Mouse (Mus musculus) limb, embryonic 15.5 days (tissue): ENCODE results near the gene Trmo. TPM values are rescaled to one million over a fixed set of nuclear protein-coding genes. Genes with fewer than 3 reads are reported as not detected.
A peak's percentile ranks its signal among the peaks of the same experiment; 100 is the strongest.

Source experiments
- ATAC-seq: fragments of 200-750 bp; cut with Nextera tagmentation; 2 replicates; pipeline ENCODE4 v1.8.0; 2017; ENCODE audit warnings: low read depth, moderate TSS enrichment; ENCODE audit not compliant: insufficient number of reproducible peaks, low FRiP score, low TSS enrichment
- H3K27ac ChIP-seq: fragments of 300-500 bp; sonication (generic); 2 replicates; pipeline ENCODE4 v1.5.1; 2015; ENCODE audit warnings: moderate library complexity, mild to moderate bottlenecking, inconsistent platforms
- H3K27me3 ChIP-seq: fragments of 300-500 bp; sonication (generic); 2 replicates; pipeline ENCODE4 v1.6.1; 2015; ENCODE audit warnings: inconsistent platforms
- H3K36me3 ChIP-seq: fragments of 300-500 bp; sonication (generic); 2 replicates; pipeline ENCODE4 v1.6.1; 2015; ENCODE audit warnings: inconsistent platforms
- H3K4me1 ChIP-seq: fragments of 300-500 bp; sonication (generic); 2 replicates; pipeline ENCODE4 v1.6.1; 2015; ENCODE audit warnings: inconsistent platforms
- H3K4me2 ChIP-seq: fragments of 300-500 bp; sonication (generic); 2 replicates; pipeline ENCODE4 v1.6.1; 2015; ENCODE audit warnings: mild to moderate bottlenecking, inconsistent platforms
- H3K4me3 ChIP-seq: fragments of 300-500 bp; sonication (generic); 2 replicates; pipeline ENCODE4 v1.5.1; 2015; ENCODE audit warnings: mild to moderate bottlenecking, inconsistent platforms
- H3K9ac ChIP-seq: fragments of 300-500 bp; sonication (generic); 2 replicates; pipeline ENCODE4 v1.6.1; 2015; ENCODE audit warnings: inconsistent platforms
- H3K9me3 ChIP-seq: fragments of 300-500 bp; sonication (generic); 2 replicates; pipeline ENCODE4 v1.6.1; 2016; ENCODE audit warnings: inconsistent platforms
- WGBS: fragments of 180-500 bp; shearing (Covaris S2); methylation state at CpG from one replicate; pipeline ENCODE4 v1.1.7; 2015; 5-methylcytosine and 5-hydroxymethylcytosine counted together
- polyA plus RNA-seq: library from polyadenylated mRNA; unstranded; fragments of >200 nt; fragmentation: Nextera tagmentation; extraction: Ambion mirVana; gene quantifications from 2 replicates; pipeline ENCODE4 v1.2.1, GENCODE M21; 2015

Gene Trmo
- 10.2 and 10.6 TPM in 2 replicates for polyA plus RNA-seq

DNA sequence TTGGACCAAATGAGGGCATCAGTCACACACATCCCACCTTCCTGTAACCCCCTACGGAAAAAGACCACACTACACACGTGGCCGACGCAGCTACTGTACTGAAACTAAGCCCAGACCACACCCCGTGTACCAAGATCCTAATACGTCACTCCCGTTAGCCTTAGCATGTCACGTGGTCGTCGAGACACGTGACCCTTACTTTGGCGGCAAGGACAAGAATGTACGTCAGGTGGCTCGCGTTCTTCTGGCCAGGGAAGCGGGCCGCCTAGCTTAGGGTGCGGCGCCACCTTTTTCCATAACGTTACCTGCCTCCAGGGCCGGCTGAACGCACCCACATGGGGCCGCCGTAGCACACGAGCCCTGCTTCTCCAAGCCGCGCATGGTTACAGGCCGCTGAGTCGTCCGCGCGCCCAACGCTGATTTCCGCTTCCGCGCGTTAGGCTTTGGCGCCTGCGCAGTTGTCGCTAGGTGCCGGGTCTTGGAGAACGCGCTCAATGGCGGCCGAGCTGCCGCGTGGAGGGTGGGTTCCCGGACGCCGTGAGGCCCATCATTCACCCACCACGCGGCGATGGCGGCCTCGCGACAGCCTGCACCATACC, at the start of gene Trmo:
Gene Trmo (minus strand): TSS at position 425 of the 599 bp plus-strand sequence.
- peak within 1 kb of the TSS; percentile 59 for H3K4me2 ChIP-seq
- H3K9ac ChIP-seq = peak within 1 kb of the TSS; percentile 75
- H3K9me3 ChIP-seq = no peaks in the 10 kb centered on the region
- ATAC-seq = peak; percentile 95
- peaks cover 22% of the 10 kb centered on the region for H3K36me3 ChIP-seq
- H3K4me3 ChIP-seq = peak within 1 kb of the TSS; percentile 63
- H3K27ac ChIP-seq = peak within 1 kb of the TSS; percentile 94
- H3K4me1 ChIP-seq = 0 out of 2 replicates have a peak, but pooled peaks cover 3% of the 10 kb centered on the region
- under 1% methylated on average over 56 of the region's 56 CpGs for WGBS
- peaks cover 5% of the 10 kb centered on the region; the same call in 1 of the 2 replicates for H3K27me3 ChIP-seq

GRCm38 (mm10) chr4:46432339-46433036, 43.3 kb upstream of the Trmo start:
- 81% methylated on average over 12 of the region's 12 CpGs for WGBS

GRCm38 (mm10) chr4:46428903-46429499, 39.8 kb upstream of the Trmo start:
- H3K27ac ChIP-seq = no peak overlapping the region
- no peak for ATAC-seq
- H3K9me3 ChIP-seq = no peaks in the 10 kb centered on the region
- H3K4me1 ChIP-seq = no peaks in the 10 kb centered on the region
- H3K27me3 ChIP-seq = no peaks in the 10 kb centered on the region
- no peaks in the 10 kb centered on the region for H3K36me3 ChIP-seq
- 56% methylated on average over 10 of the region's 10 CpGs for WGBS
- H3K4me3 ChIP-seq = no peak overlapping the region
- H3K9ac ChIP-seq = no peak overlapping the region
- no peak overlapping the region for H3K4me2 ChIP-seq

More at GRCm38 (mm10) chr4:46432339-46433036, 43.3 kb upstream of the Trmo start:
- Histone ChIP-seq H3K4me2 (no peak overlapping the region), H3K4me1 (no peaks in the 10 kb centered on the region), H3K9me3 (no peaks in the 10 kb centered on the region), H3K27ac (no peak overlapping the region), H3K36me3 (no peaks in the 10 kb centered on the region), H3K4me3 (no peak overlapping the region), H3K9ac (no peak overlapping the region), H3K27me3 (no peaks in the 10 kb centered on the region)
- no peak for ATAC-seq

DNA sequence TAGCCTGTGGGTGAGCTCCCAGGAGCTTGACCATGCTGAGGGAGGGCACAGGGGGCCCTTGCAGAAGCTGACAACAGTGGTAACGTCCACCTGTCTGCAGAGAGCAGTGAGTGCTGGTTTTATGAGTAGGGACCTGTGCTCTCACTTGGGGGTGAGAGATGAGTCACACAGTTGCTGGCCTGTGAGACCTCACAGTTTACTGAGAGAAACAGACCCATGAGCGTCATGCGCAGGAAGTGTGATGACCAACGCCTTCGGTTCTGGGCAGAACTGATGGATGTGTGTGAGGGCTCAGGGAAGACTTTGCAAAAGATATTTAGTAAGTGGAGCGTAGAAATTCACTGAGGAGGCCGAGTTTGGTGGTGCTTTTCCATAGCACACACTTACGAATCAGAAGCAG, 33.4 kb upstream of the Trmo start:
- H3K9ac ChIP-seq = no peak overlapping the region
- H3K4me2 ChIP-seq = no peak overlapping the region
- H3K27ac ChIP-seq = no peak overlapping the region
- no peaks in the 10 kb centered on the region for H3K9me3 ChIP-seq
- ATAC-seq = no peak
- no peaks in the 10 kb centered on the region for H3K27me3 ChIP-seq
- no peaks in the 10 kb centered on the region for H3K36me3 ChIP-seq
- 63% methylated on average over 8 of the region's 8 CpGs for WGBS
- no peaks in the 10 kb centered on the region for H3K4me1 ChIP-seq
- H3K4me3 ChIP-seq = no peak overlapping the region

DNA sequence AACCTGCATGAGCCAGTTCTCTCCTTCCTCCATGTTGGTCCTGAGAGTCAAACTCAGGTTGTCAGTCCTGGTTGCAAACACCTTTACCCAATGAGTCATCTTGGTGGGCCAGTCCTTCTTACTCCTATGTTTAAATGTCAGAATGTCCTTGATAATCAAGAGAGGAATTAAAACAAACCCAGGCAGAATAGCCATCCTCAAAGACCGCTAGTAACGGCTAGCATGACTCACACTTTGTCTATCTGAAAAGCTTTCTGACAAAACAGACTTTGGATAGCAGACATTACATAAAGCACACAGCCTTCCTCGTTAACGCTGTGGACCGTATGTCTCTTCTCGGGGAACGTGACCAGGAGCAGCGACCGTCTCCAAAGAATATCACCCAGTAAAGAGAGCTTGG, 29.6 kb upstream of the Trmo start:
- 75% methylated on average over 9 of the region's 9 CpGs for WGBS

GRCm38 (mm10) chr4:46417491-46417890, 28.3 kb upstream of the Trmo start:
- Histone ChIP-seq H3K36me3 (no peaks in the 10 kb centered on the region), H3K27ac (no peak overlapping the region), H3K4me3 (no peak overlapping the region), H3K27me3 (no peaks in the 10 kb centered on the region), H3K9ac (no peak overlapping the region), H3K4me2 (no peak overlapping the region), H3K9me3 (no peaks in the 10 kb centered on the region), H3K4me1 (no peaks in the 10 kb centered on the region)
- no peak for ATAC-seq
- 56% methylated on average over 3 of the region's 3 CpGs for WGBS

More for the DNA sequence above, 29.6 kb upstream of the Trmo start:
- Histone ChIP-seq H3K4me1 (no peaks in the 10 kb centered on the region), H3K27ac (no peak overlapping the region), H3K9me3 (no peaks in the 10 kb centered on the region), H3K9ac (no peak overlapping the region), H3K36me3 (no peaks in the 10 kb centered on the region), H3K4me2 (no peak overlapping the region), H3K4me3 (no peak overlapping the region), H3K27me3 (no peaks in the 10 kb centered on the region)
- ATAC-seq = no peak

DNA sequence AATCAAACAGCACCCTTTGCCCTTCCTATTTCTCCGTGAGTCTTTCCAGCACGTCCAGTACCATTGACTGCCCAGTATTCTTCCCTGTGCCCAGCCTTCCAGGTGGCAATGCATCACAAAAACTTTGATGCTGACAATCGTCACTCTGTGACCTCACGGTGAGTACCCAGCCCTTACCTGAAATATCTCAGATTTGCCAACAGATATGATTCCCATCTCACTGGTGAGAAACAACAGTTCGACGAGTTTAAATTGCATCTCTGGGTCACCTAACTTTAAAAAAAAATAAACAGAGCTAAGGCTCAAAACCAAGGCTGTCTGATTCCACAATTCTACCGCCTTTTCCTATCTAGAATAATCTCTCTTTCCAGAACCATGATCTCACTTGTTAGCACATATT, 24.2 kb upstream of the Trmo start, which contains the start of gene Hemgn:
Gene Hemgn (minus strand): TSS at position 101 of the 400 bp plus-strand sequence.
- Histone ChIP-seq H3K4me2 (no peak within 1 kb of the TSS), H3K9ac (no peak within 1 kb of the TSS)

DNA sequence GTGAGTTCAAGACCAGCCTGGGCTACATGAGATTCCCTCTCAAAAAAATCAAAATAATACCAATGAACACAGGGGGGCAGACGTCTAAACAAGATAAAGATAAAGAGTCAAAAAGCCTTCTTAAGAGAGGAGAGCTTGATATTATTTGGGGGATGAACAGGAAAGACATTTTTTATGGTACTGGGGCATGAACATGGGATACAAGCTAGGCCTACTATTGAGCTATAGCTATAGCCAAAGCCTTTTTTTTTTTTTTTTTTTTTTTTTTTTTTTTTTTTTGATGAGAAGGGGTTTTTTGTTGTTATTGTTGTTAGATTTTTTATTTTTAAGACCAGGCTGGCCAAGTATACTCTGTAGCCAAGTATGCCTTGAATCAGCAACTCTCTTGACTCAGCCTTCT, 22.9 kb upstream of the Trmo start:
- Histone ChIP-seq H3K4me3 (no peak overlapping the region), H3K4me1 (no peaks in the 10 kb centered on the region), H3K36me3 (no peaks in the 10 kb centered on the region), H3K9ac (no peak overlapping the region), H3K4me2 (no peak overlapping the region), H3K27ac (no peak overlapping the region), H3K9me3 (no peaks in the 10 kb centered on the region), H3K27me3 (no peaks in the 10 kb centered on the region)
- 65% methylated on average over 1 of the region's 1 CpGs for WGBS
- ATAC-seq = no peak

More for the DNA sequence above, 24.2 kb upstream of the Trmo start, which contains the start of gene Hemgn:
- Histone ChIP-seq H3K27ac (no peak within 1 kb of the TSS), H3K9me3 (no peaks in the 10 kb centered on the region), H3K4me1 (no peaks in the 10 kb centered on the region), H3K36me3 (no peaks in the 10 kb centered on the region), H3K4me3 (no peak within 1 kb of the TSS), H3K27me3 (no peaks in the 10 kb centered on the region)
- 79% methylated on average over 7 of the region's 7 CpGs for WGBS
- ATAC-seq = no peak

- no peak for ATAC-seq
- H3K4me3 ChIP-seq = no peak overlapping the region
- H3K4me1 ChIP-seq = no peaks in the 10 kb centered on the region
- no peaks in the 10 kb centered on the region for H3K9me3 ChIP-seq
- H3K36me3 ChIP-seq = no peaks in the 10 kb centered on the region
- no peak overlapping the region for H3K9ac ChIP-seq
- no peak overlapping the region for H3K4me2 ChIP-seq
- H3K27me3 ChIP-seq = no peaks in the 10 kb centered on the region
- WGBS = 74% methylated on average over 6 of the region's 6 CpGs
- H3K27ac ChIP-seq = no peak overlapping the region
Measured at GRCm38 (mm10) chr4:46411489-46411888, 22.3 kb upstream of the Trmo start.

DNA sequence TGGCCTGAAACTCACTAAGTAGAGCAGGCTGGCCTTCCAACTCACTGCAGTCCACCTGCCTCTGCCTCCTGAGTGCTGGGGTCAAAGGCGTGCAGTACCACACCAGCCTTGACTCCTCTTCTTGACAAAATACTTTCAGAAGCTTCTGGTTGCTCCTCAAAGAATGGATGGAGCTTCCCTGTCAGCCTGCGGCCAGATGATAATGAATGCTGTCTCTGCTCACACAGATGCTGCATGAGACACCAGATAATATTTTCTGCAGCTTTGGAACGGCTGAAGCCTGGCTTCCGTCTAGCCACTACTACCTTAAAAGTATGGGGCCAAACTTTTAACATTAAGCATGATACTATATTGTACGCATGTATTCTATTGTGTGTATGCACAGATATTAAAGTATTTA, 21.4 kb upstream of the Trmo start:
- H3K4me2 ChIP-seq = no peak overlapping the region
- H3K27ac ChIP-seq = no peak overlapping the region
- no peaks in the 10 kb centered on the region for H3K4me1 ChIP-seq
- no peak overlapping the region for H3K9ac ChIP-seq
- H3K9me3 ChIP-seq = no peaks in the 10 kb centered on the region
- no peak for ATAC-seq
- WGBS = 88% methylated on average over 5 of the region's 5 CpGs
- no peaks in the 10 kb centered on the region for H3K27me3 ChIP-seq
- H3K4me3 ChIP-seq = no peak overlapping the region
- H3K36me3 ChIP-seq = no peaks in the 10 kb centered on the region

DNA sequence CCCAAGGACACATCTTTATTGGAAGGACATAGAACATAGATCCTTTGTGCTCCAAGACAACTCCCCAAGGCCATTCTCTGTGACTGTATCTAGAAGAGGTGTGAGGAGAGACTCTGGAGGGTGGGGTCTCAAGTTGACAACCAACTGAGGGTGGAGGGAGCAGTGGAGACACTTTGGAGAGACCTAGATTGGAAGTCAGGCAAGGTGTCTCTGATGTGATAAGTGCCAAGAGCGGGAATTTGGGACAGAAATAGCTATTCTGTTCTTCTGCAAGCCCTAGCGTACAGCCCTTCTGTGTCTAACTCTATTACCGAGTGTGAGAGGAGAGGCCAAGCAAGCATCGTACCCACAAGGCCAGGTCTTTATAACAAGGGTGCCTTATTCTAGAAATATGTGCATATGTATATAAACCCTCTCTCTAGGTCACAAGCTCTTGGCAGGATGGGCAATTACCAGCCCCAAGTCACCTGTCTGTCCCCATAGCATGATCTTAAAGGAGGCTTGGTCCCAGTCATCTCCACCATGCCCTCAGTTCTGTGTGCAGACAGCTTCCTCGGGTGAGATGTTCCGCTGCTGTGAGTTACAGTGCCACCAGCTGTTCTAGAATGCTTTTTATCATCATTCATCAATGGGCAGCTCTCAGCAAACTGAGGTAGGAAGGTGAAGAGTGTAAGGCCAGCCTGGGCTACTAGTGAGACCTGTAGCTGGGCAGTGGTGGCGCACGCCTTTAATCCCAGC, 17.9 kb upstream of the Trmo start:
- 85% methylated on average over 8 of the region's 8 CpGs for WGBS
- no peaks in the 10 kb centered on the region for H3K36me3 ChIP-seq
- H3K27ac ChIP-seq = no peak overlapping the region
- no peaks in the 10 kb centered on the region for H3K9me3 ChIP-seq
- H3K27me3 ChIP-seq = no peaks in the 10 kb centered on the region
- H3K4me2 ChIP-seq = no peak overlapping the region
- H3K9ac ChIP-seq = no peak overlapping the region
- H3K4me3 ChIP-seq = no peak overlapping the region
- no peak for ATAC-seq
- no peaks in the 10 kb centered on the region for H3K4me1 ChIP-seq
